Mouse (Mus musculus) small intestine, adult 2 months (tissue): ENCODE measurements at regions not wholly inside any gene's neighbourhood (a gene's known extent, or its start where the extent isn't known, plus 50 kb on each side); places are given as distances from the start of the nearest gene placed in this dataset.

Experiments used
- CTCF ChIP-seq: fragments of 200-500 bp; IDR thresholded peaks from 2 replicates; pipeline ENCODE4 v1.5.1; 2012; ENCODE audit warnings: low read depth, mild to moderate bottlenecking, control low read depth, inconsistent platforms, low read length, moderate library complexity, mixed read lengths; ENCODE audit not compliant: insufficient replicate concordance, insufficient read length; ENCODE audit errors: extremely low read depth
- POLR2A ChIP-seq: fragments of 200-500 bp; IDR thresholded peaks from 2 replicates; pipeline ENCODE4 v1.6.1; 2012; ENCODE audit warnings: low read depth, mild to moderate bottlenecking, control low read depth, inconsistent platforms, low read length, moderate library complexity

- no peak for TF ChIP-seq CTCF
- no peak for TF ChIP-seq POLR2A
These were observed 539.1 kb upstream of the Marcks start for GRCm38 (mm10) chr10:37677826-37678225.
